9 mouse cellular contexts compared by ENCODE assay signal in the genomic region with DNA sequence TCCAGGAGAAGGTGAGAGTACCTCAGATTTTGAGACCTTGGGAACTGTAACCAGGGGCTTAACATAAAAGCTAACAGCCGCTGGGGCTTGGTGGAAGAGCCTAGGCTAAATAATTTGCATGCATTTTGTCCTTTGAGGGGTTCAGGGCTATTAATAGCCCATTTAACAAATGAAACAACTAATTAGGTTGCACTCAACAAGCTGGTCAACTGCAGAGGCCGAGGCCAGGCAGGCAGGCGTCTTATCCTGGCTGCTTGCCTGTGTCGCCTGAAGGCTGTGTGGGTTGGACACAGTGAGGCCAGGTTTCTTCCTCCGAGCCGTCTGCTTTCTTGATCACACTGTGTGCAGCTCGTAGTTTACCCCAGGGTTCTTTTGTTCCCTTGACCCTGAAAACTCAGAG. TPM values are rescaled to one million over a fixed set of nuclear protein-coding genes. Genes with fewer than 3 reads are reported as not detected.
A peak's percentile ranks its signal among the peaks of the same experiment; 100 is the strongest.
DNase-seq lines count a peak whose midpoint lies in the region; ATAC-seq and TF ChIP-seq lines count a peak whose summit lies in the region.
"Had no signal": no experiment of that assay in that cellular context is flagged by ENCODE, and none has a peak within 500 bp of the region (broad histone marks: within the 10 kb centered on the region; RNA-seq: fewer than 3 reads in every experiment).

No protein-coding gene starts in this region.

- ATAC-seq in hindbrain, embryonic 16.5 days = no peak
- no peak for ATAC-seq in granulocyte monocyte progenitor cell, adult 5-6 weeks (replicated peaks; ENCODE audit: poor library complexity, severe bottlenecking)
- no peak for ATAC-seq in megakaryocyte progenitor cell, adult 5-6 weeks (replicated peaks; ENCODE audit: poor library complexity)
- ATAC-seq: Patski had no signal

- 22% methylated on average over 7 of the region's 7 CpGs for WGBS in hindbrain, embryonic 16.5 days

- H3K9me3 ChIP-seq in hindbrain, embryonic 16.5 days (ENCODE audit: control insufficient read depth, low read length) = no peaks in the 10 kb centered on the region

- no peaks in the 10 kb centered on the region for H3K27me3 ChIP-seq in hindbrain, embryonic 16.5 days (replicated peaks; ENCODE audit: control insufficient read depth, insufficient read depth, low read length)
- H3K27me3 ChIP-seq in myocyte (ENCODE audit: control insufficient read depth, insufficient read depth, insufficient read length) = no peaks in the 10 kb centered on the region
- H3K27me3 ChIP-seq: Patski had no signal

- H3K4me3 ChIP-seq in embryonic fibroblast, embryonic 13.5 days (ENCODE audit: insufficient read depth, low read length) = no peak overlapping the region
- H3K4me3 ChIP-seq in hindbrain, embryonic 16.5 days (ENCODE audit: low read length) = no peak overlapping the region
- no peak overlapping the region for H3K4me3 ChIP-seq in myocyte

- TF ChIP-seq POLR2A in brain, embryonic 14.5 days (IDR thresholded peaks at IDR 0.05; ENCODE audit: borderline replicate concordance, extremely low read depth, insufficient read depth, insufficient read length, poor library complexity, severe bottlenecking) = no peak
- no peak for TF ChIP-seq POLR2A in embryonic fibroblast, embryonic 13.5 days (IDR thresholded peaks at IDR 0.05; ENCODE audit: low read depth, low read length)
- TF ChIP-seq POLR2A in myocyte (IDR thresholded peaks at IDR 0.05; ENCODE audit: insufficient read length, low read depth) = no peak

- DNase-seq in layer of hippocampus, adult 18-20 months (ENCODE audit: low spot score in 2 of 2) = peak; percentile 63 to 78
- DNase-seq in layer of hippocampus, adult 11-12 months (ENCODE audit: low spot score) = no peak
- peak; percentile 87 for DNase-seq in brain, embryonic 14.5 days (ENCODE audit: low read depth)

- peak overlapping the region; percentile 77 for H3K4me2 ChIP-seq in hindbrain, embryonic 16.5 days (ENCODE audit: low read length)
- H3K4me2 ChIP-seq in myocyte (ENCODE audit: low read depth) = peak overlapping the region; percentile 98

- H3K36me3 ChIP-seq in hindbrain, embryonic 16.5 days (ENCODE audit: control insufficient read depth, insufficient read depth, low read length) = no peaks in the 10 kb centered on the region
- H3K36me3 ChIP-seq in myocyte (ENCODE audit: control insufficient read depth, insufficient read depth) = no peaks in the 10 kb centered on the region

- H3K27ac ChIP-seq in embryonic fibroblast, embryonic 13.5 days (ENCODE audit: insufficient read depth, low read length) = peak overlapping the region; percentile 12; the same call in 1 of the 2 replicates
- H3K27ac ChIP-seq in hindbrain, embryonic 16.5 days (ENCODE audit: low read depth, low read length) = peak overlapping the region; percentile 79

- TF ChIP-seq CTCF in brain, embryonic 14.5 days (IDR thresholded peaks at IDR 0.05; ENCODE audit: borderline replicate concordance, extremely low read depth, insufficient read depth, insufficient read length) = no peak
- TF ChIP-seq CTCF in embryonic fibroblast, embryonic 13.5 days (IDR thresholded peaks at IDR 0.05; ENCODE audit: borderline replicate concordance, insufficient read depth, low read length) = no peak

- no peaks in the 10 kb centered on the region for H3K79me2 ChIP-seq in myocyte (ENCODE audit: control insufficient read depth, insufficient read depth)

- H3K4me1 ChIP-seq in embryonic fibroblast, embryonic 13.5 days (ENCODE audit: control insufficient read depth, insufficient read depth, low read length) = peaks cover 28% of the 10 kb centered on the region
- peaks cover 88% of the 10 kb centered on the region for H3K4me1 ChIP-seq in hindbrain, embryonic 16.5 days (ENCODE audit: control insufficient read depth, insufficient read depth, low read depth, low read length)

- H3ac ChIP-seq in myocyte (ENCODE audit: control insufficient read depth, insufficient read length) = no peak overlapping the region

- peak overlapping the region; percentile 76; the same call in 1 of the 2 replicates for H3K9ac ChIP-seq in hindbrain, embryonic 16.5 days (ENCODE audit: low read depth, low read length)

TF ChIP-seq in myocyte, 11 proteins besides CTCF, POLR2A, EP300 and RAD21:
- TF ChIP-seq MYOD1 (IDR thresholded peaks at IDR 0.05; ENCODE audit: control insufficient read depth in 1 of 3, insufficient read length in 2 of 3, low read depth in 2 of 3) (no peak), TCF3 (IDR thresholded peaks at IDR 0.05; ENCODE audit: insufficient read length, low read depth) (no peak), E2F4 (IDR thresholded peaks at IDR 0.05; ENCODE audit: insufficient read depth) (no peak), CEBPB (IDR thresholded peaks at IDR 0.05; ENCODE audit: insufficient read depth, poor library complexity, severe bottlenecking) (no peak), REST (IDR thresholded peaks at IDR 0.05; ENCODE audit: insufficient read depth, insufficient read length) (no peak), POLR2AphosphoS2 (IDR thresholded peaks at IDR 0.05; ENCODE audit: insufficient read length, low read depth) (no peak), SRF (IDR thresholded peaks at IDR 0.05; ENCODE audit: control insufficient read depth, insufficient read length, low read depth) (no peak), MAX (IDR thresholded peaks at IDR 0.05; ENCODE audit: low read depth) (no peak)
TF ChIP-seq in myocyte: peak in this region for 0.

RNA-seq across cellular contexts. Expression of a gene that starts 22.7 kb away (rescaled TPM):
- total RNA-seq in layer of hippocampus, adult 18-20 months (2021) = 100 to 1,000 TPM; 127 to 132 TPM
- polyA plus RNA-seq in brain, embryonic 14.5 days (2012; rRNA removed) = 179 and 191 TPM in 2 replicates
- polyA plus RNA-seq in embryonic fibroblast, embryonic 13.5 days (2011; ENCODE audit: insufficient read length, low read depth, missing spikeins) = 26.5 and 36.9 TPM in 2 replicates
- 75.0 and 84.9 TPM in 2 replicates for polyA plus RNA-seq in hindbrain, embryonic 16.5 days (2015; fragmentation: Nextera tagmentation; extraction: Ambion mirVana)
- polyA plus RNA-seq in myocyte (2012; fragmentation: generic; extraction: Trizol) = 24.2 TPM
- total RNA-seq in granulocyte monocyte progenitor cell, adult 5-6 weeks (2014; fragmentation: Nextera tagmentation) = 2.1 and 7.9 TPM in 2 replicates
- total RNA-seq in granulocyte monocyte progenitor cell, adult 5-6 weeks (2017) = 2.8 and 4.6 TPM in 2 replicates
- 3.4 and 7.4 TPM in 2 replicates for total RNA-seq in megakaryocyte progenitor cell, adult 5-6 weeks (2015)
- 3.2 and 3.3 TPM in 2 replicates for total RNA-seq in megakaryocyte progenitor cell, adult 5-6 weeks (2017)

RNA-seq across cellular contexts. Expression of a gene that starts 27.6 kb away (rescaled TPM):
- total RNA-seq in layer of hippocampus, adult 18-20 months (2021) = not detected
- 0.10 and 0.14 TPM in 2 replicates for polyA plus RNA-seq in brain, embryonic 14.5 days (2012; rRNA removed)
- not detected in 2 replicates for polyA plus RNA-seq in embryonic fibroblast, embryonic 13.5 days (2011; ENCODE audit: insufficient read length, low read depth, missing spikeins)
- polyA plus RNA-seq in hindbrain, embryonic 16.5 days (2015; fragmentation: Nextera tagmentation; extraction: Ambion mirVana) = not detected in 2 replicates
- not detected for polyA plus RNA-seq in myocyte (2012; fragmentation: generic; extraction: Trizol)
- total RNA-seq in granulocyte monocyte progenitor cell, adult 5-6 weeks (2014; fragmentation: Nextera tagmentation) = not detected in 2 replicates
- total RNA-seq in granulocyte monocyte progenitor cell, adult 5-6 weeks (2017) = not detected in 2 replicates
- not detected in 2 replicates for total RNA-seq in megakaryocyte progenitor cell, adult 5-6 weeks (2015)
- not detected in 2 replicates for total RNA-seq in megakaryocyte progenitor cell, adult 5-6 weeks (2017)
- polyA plus RNA-seq: Patski had no signal

RNA-seq across cellular contexts. Expression of a gene that starts 29.8 kb away (rescaled TPM):
- total RNA-seq in layer of hippocampus, adult 18-20 months (2021) = 1 to 10 TPM; 1.0 to 1.8 TPM
- 0.37 TPM in 1 of 2 replicates, not detected in the other for polyA plus RNA-seq in brain, embryonic 14.5 days (2012; rRNA removed)
- not detected in 2 replicates for polyA plus RNA-seq in embryonic fibroblast, embryonic 13.5 days (2011; ENCODE audit: insufficient read length, low read depth, missing spikeins)
- polyA plus RNA-seq in hindbrain, embryonic 16.5 days (2015; fragmentation: Nextera tagmentation; extraction: Ambion mirVana) = 2.5 and 2.6 TPM in 2 replicates
- polyA plus RNA-seq in myocyte (2012; fragmentation: generic; extraction: Trizol) = not detected
- not detected in 2 replicates for total RNA-seq in granulocyte monocyte progenitor cell, adult 5-6 weeks (2014; fragmentation: Nextera tagmentation)
- not detected in 2 replicates for total RNA-seq in granulocyte monocyte progenitor cell, adult 5-6 weeks (2017)
- total RNA-seq in megakaryocyte progenitor cell, adult 5-6 weeks (2015) = not detected in 2 replicates
- not detected in 2 replicates for total RNA-seq in megakaryocyte progenitor cell, adult 5-6 weeks (2017)
- polyA plus RNA-seq: Patski had no signal

RNA-seq across cellular contexts. Expression of a gene that starts 39.0 kb away (rescaled TPM):
- total RNA-seq in layer of hippocampus, adult 18-20 months (2021) = 1 to 10 TPM; 1.5 to 2.2 TPM
- 0.91 and 1.8 TPM in 2 replicates for polyA plus RNA-seq in brain, embryonic 14.5 days (2012; rRNA removed)
- not detected in 2 replicates for polyA plus RNA-seq in embryonic fibroblast, embryonic 13.5 days (2011; ENCODE audit: insufficient read length, low read depth, missing spikeins)
- polyA plus RNA-seq in hindbrain, embryonic 16.5 days (2015; fragmentation: Nextera tagmentation; extraction: Ambion mirVana) = 1.7 and 2.0 TPM in 2 replicates
- polyA plus RNA-seq in myocyte (2012; fragmentation: generic; extraction: Trizol) = not detected
- not detected in 2 replicates for total RNA-seq in granulocyte monocyte progenitor cell, adult 5-6 weeks (2014; fragmentation: Nextera tagmentation)
- not detected in 2 replicates for total RNA-seq in granulocyte monocyte progenitor cell, adult 5-6 weeks (2017)
- total RNA-seq in megakaryocyte progenitor cell, adult 5-6 weeks (2015) = not detected in 2 replicates
- not detected in 2 replicates for total RNA-seq in megakaryocyte progenitor cell, adult 5-6 weeks (2017)
- polyA plus RNA-seq: Patski had no signal

RNA-seq across cellular contexts. Expression of a gene that starts 47.9 kb away (rescaled TPM):
- 10 to 100 TPM; 19.6 to 20.5 TPM for total RNA-seq in layer of hippocampus, adult 18-20 months (2021)
- 45.9 and 51.4 TPM in 2 replicates for polyA plus RNA-seq in brain, embryonic 14.5 days (2012; rRNA removed)
- 15.1 and 23.1 TPM in 2 replicates for polyA plus RNA-seq in embryonic fibroblast, embryonic 13.5 days (2011; ENCODE audit: insufficient read length, low read depth, missing spikeins)
- polyA plus RNA-seq in hindbrain, embryonic 16.5 days (2015; fragmentation: Nextera tagmentation; extraction: Ambion mirVana) = 39.5 and 44.1 TPM in 2 replicates
- polyA plus RNA-seq in myocyte (2012; fragmentation: generic; extraction: Trizol) = 24.4 TPM
- 25.9 and 31.5 TPM in 2 replicates for total RNA-seq in granulocyte monocyte progenitor cell, adult 5-6 weeks (2014; fragmentation: Nextera tagmentation)
- total RNA-seq in granulocyte monocyte progenitor cell, adult 5-6 weeks (2017) = 12.6 and 16.5 TPM in 2 replicates
- 16.2 and 19.1 TPM in 2 replicates for total RNA-seq in megakaryocyte progenitor cell, adult 5-6 weeks (2015)
- 11.0 and 13.0 TPM in 2 replicates for total RNA-seq in megakaryocyte progenitor cell, adult 5-6 weeks (2017)
